Mouse (Mus musculus): ENCODE data around the gene Chic2. TPM values are rescaled to one million over a fixed set of nuclear protein-coding genes. Genes with fewer than 3 reads are reported as not detected.

Gene Chic2
- polyA plus RNA-seq, 1 experiment from 2014 or later, result 43.2 TPM

- DNase-seq (no peak), ATAC-seq (ENCODE audit: insufficient read depth) (no peak)
Measured at GRCm38 (mm10) chr5:75082439-75082838, 37.9 kb upstream of the Chic2 start.

GRCm38 (mm10) chr5:75079564-75079963, 35.0 kb upstream of the Chic2 start:
- H3K9me3 ChIP-seq (ENCODE audit: low read depth, low read length), result no peaks in the 10 kb centered on the region
- no peak overlapping the region for H3K4me2 ChIP-seq
- no peak overlapping the region for H3K4me3 ChIP-seq (ENCODE audit: low read depth, low read length)
- H3K4me1 ChIP-seq (ENCODE audit: insufficient read depth), result no peaks in the 10 kb centered on the region
- H3K27me3 ChIP-seq (ENCODE audit: insufficient read depth, low read length), result peaks cover 100% of the 10 kb centered on the region
- WGBS, result 0% methylated on average over 7 of the region's 7 CpGs
- TF ChIP-seq CTCF (IDR thresholded peaks at IDR 0.05; ENCODE audit: low read depth), result no peak
- ATAC-seq (ENCODE audit: insufficient read depth) (no peak), DNase-seq (no peak)
- H3K27ac ChIP-seq (ENCODE audit: low read depth), result no peak overlapping the region
- H3K36me3 ChIP-seq (ENCODE audit: insufficient read depth), result no peaks in the 10 kb centered on the region
- H3K9ac ChIP-seq, result no peak overlapping the region

More at GRCm38 (mm10) chr5:75082439-75082838, 37.9 kb upstream of the Chic2 start:
- no peak overlapping the region for H3K4me3 ChIP-seq (ENCODE audit: low read depth, low read length)
- WGBS, result 8% methylated on average over 6 of the region's 6 CpGs
- no peak overlapping the region for H3K4me2 ChIP-seq
- no peaks in the 10 kb centered on the region for H3K9me3 ChIP-seq (ENCODE audit: low read depth, low read length)
- H3K36me3 ChIP-seq (ENCODE audit: insufficient read depth), result no peaks in the 10 kb centered on the region
- H3K27me3 ChIP-seq (ENCODE audit: insufficient read depth, low read length), result peaks cover 99% of the 10 kb centered on the region
- TF ChIP-seq CTCF (IDR thresholded peaks at IDR 0.05; ENCODE audit: low read depth), result no peak
- H3K4me1 ChIP-seq (ENCODE audit: insufficient read depth), result no peaks in the 10 kb centered on the region
- H3K27ac ChIP-seq (ENCODE audit: low read depth), result no peak overlapping the region
- no peak overlapping the region for H3K9ac ChIP-seq

GRCm38 (mm10) chr5:75077051-75077380, 32.4 kb upstream of the Chic2 start:
- Histone ChIP-seq H3K27ac (ENCODE audit: low read depth) (no peak overlapping the region), H3K4me3 (ENCODE audit: low read depth, low read length) (no peak overlapping the region), H3K9me3 (ENCODE audit: low read depth, low read length) (no peaks in the 10 kb centered on the region), H3K36me3 (ENCODE audit: insufficient read depth) (no peaks in the 10 kb centered on the region), H3K4me2 (no peak overlapping the region), H3K27me3 (ENCODE audit: insufficient read depth, low read length) (peaks cover 100% of the 10 kb centered on the region), H3K9ac (no peak overlapping the region), H3K4me1 (ENCODE audit: insufficient read depth) (no peaks in the 10 kb centered on the region)
- DNase-seq, result no peak
- under 1% methylated on average over 19 of the region's 19 CpGs for WGBS
- no peak for ATAC-seq (ENCODE audit: insufficient read depth)
- TF ChIP-seq CTCF (IDR thresholded peaks at IDR 0.05; ENCODE audit: low read depth), result no peak

GRCm38 (mm10) chr5:75076326-75077050, 31.9 kb upstream of the Chic2 start:
- no peaks in the 10 kb centered on the region for H3K4me1 ChIP-seq (ENCODE audit: insufficient read depth)
- no peak overlapping the region for H3K9ac ChIP-seq
- H3K27me3 ChIP-seq (ENCODE audit: insufficient read depth, low read length), result peaks cover 100% of the 10 kb centered on the region
- no peaks in the 10 kb centered on the region for H3K36me3 ChIP-seq (ENCODE audit: insufficient read depth)
- no peak overlapping the region for H3K4me3 ChIP-seq (ENCODE audit: low read depth, low read length)
- H3K9me3 ChIP-seq (ENCODE audit: low read depth, low read length), result no peaks in the 10 kb centered on the region
- no peak for DNase-seq
- H3K4me2 ChIP-seq, result no peak overlapping the region
- no peak overlapping the region for H3K27ac ChIP-seq (ENCODE audit: low read depth)
- 3% methylated on average over 17 of the region's 17 CpGs for WGBS
- ATAC-seq (ENCODE audit: insufficient read depth), result no peak
- no peak for TF ChIP-seq CTCF (IDR thresholded peaks at IDR 0.05; ENCODE audit: low read depth)

- peak within 1 kb of the TSS; percentile 40 for H3K4me2 ChIP-seq
- no peak within 1 kb of the TSS for H3K27ac ChIP-seq (ENCODE audit: low read depth)
- no peaks in the 10 kb centered on the region for H3K4me1 ChIP-seq (ENCODE audit: insufficient read depth)
- H3K4me3 ChIP-seq (ENCODE audit: low read depth, low read length), result peak within 1 kb of the TSS; percentile 19; the same call in 1 of the 2 replicates
- ATAC-seq (ENCODE audit: insufficient read depth) (peak; percentile 49; the same call in 1 of the 2 replicates), DNase-seq (no peak)
- TF ChIP-seq CTCF (IDR thresholded peaks at IDR 0.05; ENCODE audit: low read depth), result no peak
- no peak within 1 kb of the TSS for H3K9ac ChIP-seq
- peaks cover 100% of the 10 kb centered on the region for H3K27me3 ChIP-seq (ENCODE audit: insufficient read depth, low read length)
- H3K9me3 ChIP-seq (ENCODE audit: low read depth, low read length), result no peaks in the 10 kb centered on the region
- H3K36me3 ChIP-seq (ENCODE audit: insufficient read depth), result no peaks in the 10 kb centered on the region
- under 1% methylated on average over 41 of the region's 41 CpGs for WGBS
Measured at GRCm38 (mm10) chr5:75075383-75075941, 30.9 kb upstream of the Chic2 start, which contains the start of gene Gsx2. Gene Gsx2, plus strand, starts transcription at chr5:75075601.

DNA sequence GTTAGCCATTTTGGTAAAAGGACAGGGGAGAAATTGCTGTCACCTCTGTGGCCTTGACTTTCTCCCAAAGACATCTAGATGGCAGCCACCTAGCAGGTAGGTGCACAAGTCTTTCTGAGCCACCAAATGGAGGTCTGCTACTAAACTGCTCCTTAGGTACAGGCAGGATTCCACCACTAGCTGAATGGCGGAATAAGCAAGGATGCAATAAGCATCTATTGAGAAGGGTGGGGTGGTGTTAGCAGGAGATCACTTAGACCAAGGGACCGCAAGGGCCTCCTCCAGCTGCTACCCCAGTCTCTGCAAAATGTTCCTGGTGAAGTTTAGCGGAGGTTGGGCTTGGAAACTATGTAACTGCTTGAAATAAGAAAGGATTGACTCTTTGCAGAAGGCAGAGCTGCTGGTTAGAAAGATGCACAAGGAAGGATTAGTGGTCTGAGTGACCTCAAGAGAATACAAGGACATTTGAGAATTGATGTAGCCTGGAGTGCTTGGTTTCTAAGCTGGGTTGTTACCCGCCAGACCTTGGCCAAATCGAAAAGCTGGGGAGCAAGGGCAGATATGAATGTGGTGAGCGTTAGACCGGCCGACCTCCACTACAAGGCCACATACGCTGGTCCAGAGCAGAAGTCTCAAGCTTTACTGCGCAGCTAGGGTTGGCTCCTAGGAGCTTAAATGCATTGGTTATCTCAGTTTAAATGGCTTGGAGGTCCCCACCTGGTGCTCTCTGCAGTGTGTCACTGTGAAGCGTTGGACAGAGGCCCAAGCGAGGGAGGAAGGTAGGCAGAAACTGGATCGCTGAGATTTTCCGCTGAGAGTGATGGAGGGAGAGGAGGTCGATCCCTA, 30.2 kb upstream of the Chic2 start:
- Histone ChIP-seq H3K4me3 (ENCODE audit: low read depth, low read length) (no peak overlapping the region), H3K27ac (ENCODE audit: low read depth) (no peak overlapping the region), H3K4me2 (no peak overlapping the region; the same call in 1 of the 2 replicates), H3K4me1 (ENCODE audit: insufficient read depth) (no peaks in the 10 kb centered on the region), H3K36me3 (ENCODE audit: insufficient read depth) (no peaks in the 10 kb centered on the region), H3K27me3 (ENCODE audit: insufficient read depth, low read length) (peaks cover 100% of the 10 kb centered on the region), H3K9me3 (ENCODE audit: low read depth, low read length) (no peaks in the 10 kb centered on the region), H3K9ac (no peak overlapping the region)
- ATAC-seq (ENCODE audit: insufficient read depth) (no peak), DNase-seq (no peak)
- TF ChIP-seq CTCF (IDR thresholded peaks at IDR 0.05; ENCODE audit: low read depth), result no peak
- 6% methylated on average over 15 of the region's 15 CpGs for WGBS

DNA sequence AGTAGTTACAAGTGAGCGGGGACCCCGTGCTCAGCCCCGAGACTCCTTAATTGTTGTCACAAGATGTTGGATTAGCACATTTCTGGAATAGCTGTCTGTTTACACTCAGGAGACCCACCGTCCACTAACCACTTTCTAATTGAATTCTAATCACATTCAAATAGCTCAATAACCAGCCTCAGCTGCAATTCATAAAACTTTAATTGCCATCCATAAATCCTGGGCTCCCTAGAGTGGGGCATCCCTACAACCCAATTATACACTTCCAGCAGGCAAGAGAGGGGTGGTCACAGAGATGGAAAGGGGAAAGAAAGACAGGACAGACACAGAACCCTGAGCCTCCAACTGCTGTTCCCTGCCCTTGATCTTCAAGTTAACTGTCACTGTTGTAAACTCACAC, 29.6 kb upstream of the Chic2 start:
- Histone ChIP-seq H3K36me3 (ENCODE audit: insufficient read depth) (no peaks in the 10 kb centered on the region), H3K4me1 (ENCODE audit: insufficient read depth) (no peaks in the 10 kb centered on the region), H3K27ac (ENCODE audit: low read depth) (no peak overlapping the region), H3K9me3 (ENCODE audit: low read depth, low read length) (no peaks in the 10 kb centered on the region), H3K9ac (no peak overlapping the region), H3K4me2 (no peak overlapping the region), H3K4me3 (ENCODE audit: low read depth, low read length) (no peak overlapping the region), H3K27me3 (ENCODE audit: insufficient read depth, low read length) (peaks cover 100% of the 10 kb centered on the region)
- TF ChIP-seq CTCF (IDR thresholded peaks at IDR 0.05; ENCODE audit: low read depth), result no peak
- ATAC-seq (ENCODE audit: insufficient read depth) (no peak), DNase-seq (no peak)
- 6% methylated on average over 4 of the region's 4 CpGs for WGBS

Data from lung, embryonic 14.5 days (tissue).